Mouse (Mus musculus) gastrocnemius, adult 8-10 months (tissue): ENCODE results near the gene Rnf220. TPM values are rescaled to one million over a fixed set of nuclear protein-coding genes. Genes with fewer than 3 reads are reported as not detected.

Source experiments
- DNase-seq, 2 experiments: peaks; one replicate each; pipeline ENCODE4 v3.0.0; 2022; ENCODE audit warnings: low spot score in 2 of 2
- total RNA-seq, 4 experiments: library from RNA; stranded (reverse); gene quantifications; 2 replicates each; pipeline ENCODE4 v1.2.4; 2022

The Rnf220 gene
- total RNA-seq, 4 experiments from 2014 or later = 51.7 to 56.6 (median 52.0) TPM

DNA sequence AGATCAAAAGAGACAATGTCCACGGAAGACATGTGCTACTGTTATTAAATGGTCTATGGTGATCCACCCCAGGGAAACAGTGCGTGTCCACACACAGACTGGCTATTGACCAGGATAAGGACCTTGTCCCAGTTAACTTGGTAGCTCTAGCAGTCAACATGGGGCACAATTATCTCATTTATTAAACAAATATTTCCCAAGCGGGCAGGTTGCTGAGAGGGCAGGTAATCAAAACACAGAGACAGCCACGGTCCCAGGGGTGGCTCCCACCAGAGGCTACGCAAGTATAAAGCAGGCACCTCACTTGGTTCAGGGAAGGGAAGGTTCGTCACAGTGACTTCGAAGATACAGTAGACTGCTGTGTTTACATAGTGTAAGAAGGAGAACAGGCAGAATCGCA, 153.5 kb downstream of the Rnf220 start:
- no peak for DNase-seq

DNA sequence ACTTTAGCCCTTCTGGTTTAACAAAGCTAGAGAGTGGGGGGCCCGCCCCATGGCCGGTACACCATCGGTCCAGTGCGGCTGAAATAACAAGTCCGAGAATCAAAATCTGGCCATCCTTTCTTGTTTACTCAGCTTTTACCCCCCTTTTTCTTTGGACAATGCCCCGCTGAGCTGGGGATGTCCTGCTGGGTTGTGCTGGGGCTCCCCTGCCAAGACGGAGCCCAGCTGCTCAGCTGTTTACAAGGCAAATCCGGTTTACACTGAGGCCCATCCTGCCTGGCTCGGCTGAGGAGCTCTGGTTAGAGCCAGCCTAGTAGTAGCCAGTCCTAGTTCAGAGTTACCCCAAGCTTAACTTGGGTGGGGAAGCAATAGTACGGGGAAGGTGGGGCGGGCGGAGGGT, 154.1 kb downstream of the Rnf220 start:
- DNase-seq = no peak

DNA sequence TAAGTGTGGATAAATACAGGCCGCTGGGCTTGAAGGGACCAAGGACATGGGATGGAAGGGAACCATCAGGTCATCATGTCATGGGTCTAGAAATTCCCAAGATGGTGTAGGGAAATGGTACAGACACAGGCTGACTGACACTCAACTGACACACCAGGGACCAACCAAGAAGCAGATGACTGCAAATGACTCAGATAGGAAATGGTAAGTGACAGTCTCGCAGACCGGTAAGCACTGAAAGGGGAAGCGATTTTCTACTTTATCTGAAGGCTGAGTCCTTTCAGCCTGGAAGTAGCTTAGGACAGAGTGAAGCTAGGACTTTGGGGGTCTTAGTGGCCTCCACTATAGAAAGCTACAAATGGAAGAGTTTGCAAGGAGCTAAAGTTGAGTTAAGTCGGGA, 155.6 kb downstream of the Rnf220 start:
- no peak for DNase-seq

DNA sequence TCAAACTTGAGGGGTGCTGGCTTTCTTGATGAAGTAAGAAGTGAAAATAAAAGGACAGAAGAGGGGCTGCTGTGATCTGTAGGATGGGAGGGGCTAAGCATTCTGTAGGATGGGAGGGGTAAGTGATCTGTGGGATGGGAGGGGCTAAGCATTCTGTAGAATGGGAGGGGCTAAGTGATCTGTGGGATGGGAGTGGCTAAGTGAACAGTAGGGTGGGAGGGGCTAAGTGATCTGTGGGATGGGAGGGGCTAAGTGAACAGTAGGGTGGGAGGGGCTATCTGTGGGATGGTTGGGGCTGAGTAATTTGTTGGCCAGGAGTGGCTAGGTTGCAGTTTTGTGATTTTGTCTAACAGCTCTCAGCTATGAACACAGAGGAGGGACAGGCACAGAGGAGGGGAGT, 157.1 kb downstream of the Rnf220 start:
- no peak for DNase-seq

DNA sequence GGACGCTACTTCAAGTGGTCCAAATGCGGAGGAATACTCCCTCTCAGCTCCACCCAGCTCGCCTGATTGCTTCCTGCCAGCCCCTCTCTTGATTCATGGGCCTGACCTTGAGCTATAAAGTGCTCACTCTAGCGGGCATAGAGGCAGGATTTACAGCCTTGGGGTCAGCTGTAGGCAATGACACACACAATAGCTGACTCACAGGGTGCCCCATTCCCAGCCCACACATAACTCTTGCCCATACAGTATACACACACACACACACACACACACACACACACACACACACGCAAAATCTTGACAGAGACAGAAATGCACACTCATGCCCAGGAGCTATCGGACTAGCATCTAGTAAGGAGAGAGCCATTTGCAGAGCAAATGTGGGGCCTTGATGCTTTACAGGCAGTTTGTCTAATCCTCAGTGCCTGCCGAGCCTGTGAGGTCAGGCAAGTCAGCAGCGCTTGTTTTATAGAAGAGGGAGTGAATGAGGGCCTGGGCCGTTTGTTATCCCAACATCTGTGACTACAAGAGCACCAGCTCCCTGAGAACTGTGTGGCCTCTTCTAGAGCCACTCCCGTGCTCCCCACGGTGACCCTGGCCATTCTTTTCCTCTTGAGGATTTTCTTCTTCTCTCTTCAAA, 165.9 kb downstream of the Rnf220 start:
- DNase-seq = no peak

DNA sequence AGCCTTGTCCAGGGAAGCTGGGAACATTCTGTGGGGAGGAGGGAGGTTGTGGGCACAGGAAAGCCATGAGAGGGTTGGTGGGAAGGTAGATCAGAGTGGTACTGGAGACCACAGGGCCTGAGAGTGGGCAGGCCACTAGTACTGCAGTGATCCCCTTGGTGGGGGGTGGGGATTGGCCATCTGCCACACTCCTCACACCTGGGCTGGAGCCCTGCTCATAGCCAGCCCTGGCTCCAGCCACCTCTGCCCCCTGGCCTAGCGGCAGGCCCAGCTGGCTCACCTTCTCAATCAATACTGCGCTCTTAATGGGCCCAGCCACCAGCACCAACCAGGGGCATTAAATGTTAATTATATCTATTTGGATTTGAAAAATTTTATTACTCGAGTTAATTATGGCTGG, 166.7 kb downstream of the Rnf220 start:
- no peak for DNase-seq

DNA sequence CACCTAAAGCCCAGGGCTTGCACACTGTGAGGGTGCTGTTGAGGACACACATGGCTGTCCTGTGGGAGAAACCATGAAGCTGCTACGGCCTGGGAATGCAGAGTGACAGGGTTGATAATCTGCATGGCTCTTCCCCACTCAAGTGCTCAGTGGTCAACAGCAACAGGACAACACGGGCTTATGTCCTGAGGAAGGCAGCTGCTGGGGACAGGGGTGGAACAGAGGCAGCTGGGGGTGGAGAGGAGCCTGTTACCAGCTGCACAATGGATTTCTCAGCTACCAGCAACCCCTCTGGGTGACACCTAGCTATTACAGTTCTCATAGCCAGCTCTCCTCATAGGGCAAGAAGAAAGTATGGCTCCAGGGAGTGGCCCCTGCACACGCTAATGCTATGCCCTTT, 169.9 kb downstream of the Rnf220 start:
- no peak for DNase-seq

DNA sequence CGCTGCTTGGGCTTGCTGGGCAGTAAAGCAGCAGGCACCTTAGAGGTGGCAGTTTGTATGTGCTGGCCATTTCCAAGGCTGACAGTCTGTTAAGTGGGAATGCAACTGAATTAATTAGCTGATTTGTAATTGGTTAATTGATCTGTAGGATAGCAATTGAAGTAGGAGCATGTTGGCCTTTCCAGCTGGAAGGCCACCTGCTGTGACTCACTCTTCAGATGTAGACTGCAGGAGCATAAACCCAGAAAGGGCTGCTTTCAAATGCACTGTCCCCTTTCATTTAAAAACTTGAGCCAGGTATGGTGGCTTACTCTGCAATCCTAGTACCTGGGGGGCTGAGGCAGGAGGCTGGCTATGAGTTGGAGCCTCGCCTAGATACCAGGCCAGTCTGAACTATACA, 171.8 kb downstream of the Rnf220 start:
- DNase-seq = no peak

DNA sequence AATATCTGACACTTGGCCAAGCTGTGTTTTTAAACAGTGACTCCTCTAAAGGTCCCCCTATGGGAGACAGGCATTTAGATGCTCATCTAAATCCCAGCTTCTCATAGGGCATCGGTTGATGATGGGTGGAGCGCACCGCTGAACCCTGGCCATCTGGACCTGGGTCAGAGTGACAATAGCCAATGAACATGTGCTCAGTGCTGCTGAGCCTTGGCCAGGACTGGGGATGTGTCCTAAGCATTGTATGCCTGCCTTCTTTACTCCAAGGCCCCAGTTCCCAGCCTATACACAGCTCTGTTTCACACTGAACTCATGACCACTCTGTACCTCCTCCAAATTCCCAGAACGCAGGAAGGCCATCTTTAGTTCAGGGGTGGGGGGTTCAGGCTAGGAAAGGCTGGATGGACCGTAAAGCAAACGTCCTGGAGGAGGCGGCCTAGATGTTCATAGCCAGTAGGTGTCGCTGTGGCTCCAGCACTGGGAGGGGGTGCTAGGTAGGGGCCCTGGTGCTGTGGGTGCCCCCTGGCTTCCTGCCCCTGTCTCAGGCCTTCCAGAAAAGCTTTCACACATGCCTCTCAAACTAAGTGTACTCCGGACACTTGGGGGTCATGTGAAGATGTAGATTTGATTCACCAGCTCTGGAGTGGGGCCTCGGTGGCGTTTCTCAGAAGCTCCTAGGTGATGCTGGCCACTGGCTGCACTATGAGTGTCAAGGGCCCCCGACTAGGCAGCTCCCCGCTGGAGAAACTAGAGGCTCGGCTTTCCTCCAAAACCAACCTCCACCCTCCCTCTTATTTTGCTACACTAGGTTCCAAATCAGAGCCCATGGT, 173.1 kb downstream of the Rnf220 start:
- DNase-seq = peak in 1 of 2 experiments; percentile 12

DNA sequence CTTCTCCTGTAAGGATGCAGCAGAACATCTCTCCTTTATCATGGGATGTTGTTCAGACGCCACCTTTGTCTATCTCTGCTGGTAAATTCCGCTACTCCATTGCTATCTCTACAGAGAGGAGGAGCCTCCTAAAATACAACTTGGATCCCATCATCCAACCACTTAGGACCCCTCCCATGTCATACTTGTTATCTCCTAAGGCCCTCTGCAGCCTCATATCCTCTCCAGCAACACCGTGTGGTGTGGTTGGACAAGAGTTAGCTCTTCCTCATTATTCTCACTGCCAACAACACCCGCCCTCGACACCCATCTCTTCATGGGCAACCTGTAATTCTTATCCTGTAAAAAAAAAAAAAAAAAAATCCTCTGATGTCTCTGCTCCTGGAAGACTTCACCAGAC, 175.8 kb downstream of the Rnf220 start:
- no peak for DNase-seq

DNA sequence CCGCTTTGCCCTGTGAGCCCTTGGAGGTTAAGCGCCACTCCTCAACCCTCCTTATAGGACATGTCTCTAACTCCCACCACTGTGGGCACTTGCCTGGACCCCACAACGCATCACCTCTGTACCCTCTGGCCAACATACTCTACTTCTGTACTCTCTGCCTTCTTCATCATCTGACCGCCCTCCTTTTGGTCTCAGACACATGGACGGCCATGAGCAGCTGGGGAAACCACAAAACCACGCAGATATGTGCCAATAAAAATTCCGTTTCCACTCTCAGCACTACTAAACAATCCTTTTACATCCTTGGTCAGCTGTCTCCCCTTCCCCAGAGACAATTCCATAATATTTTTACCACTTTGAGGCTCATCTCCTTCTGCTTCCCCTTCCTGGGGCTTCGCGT, 178.3 kb downstream of the Rnf220 start:
- DNase-seq = no peak

DNA sequence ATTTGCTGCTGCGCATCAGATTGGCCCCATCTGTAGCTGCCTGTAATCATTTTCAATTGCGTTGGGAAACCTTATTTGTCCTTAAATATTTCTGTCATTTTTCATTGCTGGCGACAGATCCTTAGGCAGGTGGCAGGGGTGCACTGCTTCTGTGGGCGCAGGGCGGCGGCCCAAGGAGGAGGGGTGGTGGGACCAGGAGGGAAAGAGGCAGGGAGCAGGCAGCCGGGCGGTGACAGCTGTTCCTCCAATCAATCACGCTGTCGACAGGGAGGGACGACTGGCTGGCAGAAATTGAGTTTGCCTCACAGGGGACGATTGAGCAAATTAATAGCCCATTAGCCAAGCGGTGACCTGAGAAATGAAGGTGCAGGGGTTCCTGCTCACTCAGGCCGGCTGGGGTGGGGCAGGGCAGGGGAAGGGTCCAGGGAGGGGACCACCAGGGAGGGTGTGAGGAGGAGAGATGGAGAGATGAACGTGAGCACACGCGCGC, 179.1 kb downstream of the Rnf220 start:
- peak; percentile 15 to 17 for DNase-seq

DNA sequence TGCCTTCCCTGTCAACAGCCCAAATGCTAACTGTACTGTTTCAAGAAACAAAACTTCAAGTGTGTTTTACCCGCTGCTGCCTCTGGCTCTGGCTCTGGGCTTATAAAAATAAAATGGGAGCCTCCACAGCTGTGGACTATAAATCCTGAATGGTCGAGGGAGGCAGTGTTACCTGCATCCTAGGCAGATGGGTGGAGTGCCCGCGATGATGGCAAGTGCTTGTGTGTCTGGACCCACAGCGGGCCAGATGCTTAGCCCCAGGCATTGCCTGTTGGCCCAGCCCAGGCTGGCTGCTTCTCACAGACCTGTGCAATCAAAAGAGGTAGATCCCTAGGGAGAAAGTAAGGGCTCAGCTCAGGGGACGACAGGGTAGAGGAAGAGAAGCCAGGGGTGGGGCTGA, 180.1 kb downstream of the Rnf220 start:
- no peak for DNase-seq

DNA sequence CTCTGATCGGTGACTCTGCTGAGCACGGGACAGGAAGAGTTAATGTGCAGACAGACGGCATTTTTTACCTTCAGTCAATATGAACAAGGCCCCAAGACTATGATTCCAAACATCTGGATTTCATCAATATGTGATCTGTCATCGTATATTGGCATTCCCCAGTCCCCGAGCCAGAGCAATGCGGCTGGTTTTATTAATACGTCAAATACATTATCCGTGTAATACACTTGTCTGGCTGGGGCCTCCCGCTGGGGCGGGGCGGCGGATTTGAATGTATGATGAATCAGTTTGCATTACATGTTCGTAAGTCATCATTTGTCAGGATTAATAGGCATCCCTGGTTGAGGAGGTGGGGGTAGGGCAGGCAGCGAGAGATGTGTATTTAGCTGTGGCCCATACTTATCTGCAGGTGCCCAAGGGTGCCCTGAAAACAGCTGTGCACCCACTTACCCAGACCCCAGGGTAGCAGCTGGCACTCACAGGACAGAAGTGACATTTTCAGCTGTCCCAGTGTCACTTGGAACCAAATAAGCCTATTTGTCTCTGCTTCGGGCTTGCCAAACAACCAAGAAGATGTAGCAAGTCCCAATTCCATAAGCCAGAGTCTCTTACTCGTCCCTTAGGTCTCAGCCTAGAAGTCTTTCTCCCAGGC, 181.9 kb downstream of the Rnf220 start:
- DNase-seq = no peak

DNA sequence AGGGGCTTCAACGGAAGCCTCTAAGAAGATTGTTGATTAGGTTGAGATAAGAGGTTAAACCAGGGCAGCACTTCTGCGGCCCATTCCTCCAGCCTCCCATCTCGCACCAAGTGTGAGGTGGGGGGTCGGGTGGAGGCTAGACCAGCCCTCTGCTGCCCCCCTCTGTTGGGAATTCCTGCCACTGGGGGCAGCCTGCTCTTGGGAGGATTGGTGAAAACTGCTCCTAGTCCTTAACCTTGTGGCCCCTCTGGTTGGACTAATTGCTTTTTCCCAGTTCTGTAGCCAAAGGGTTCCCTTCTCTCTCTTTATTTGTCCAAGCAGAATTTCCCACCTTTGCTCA, 183.8 kb downstream of the Rnf220 start:
- no peak for DNase-seq

DNA sequence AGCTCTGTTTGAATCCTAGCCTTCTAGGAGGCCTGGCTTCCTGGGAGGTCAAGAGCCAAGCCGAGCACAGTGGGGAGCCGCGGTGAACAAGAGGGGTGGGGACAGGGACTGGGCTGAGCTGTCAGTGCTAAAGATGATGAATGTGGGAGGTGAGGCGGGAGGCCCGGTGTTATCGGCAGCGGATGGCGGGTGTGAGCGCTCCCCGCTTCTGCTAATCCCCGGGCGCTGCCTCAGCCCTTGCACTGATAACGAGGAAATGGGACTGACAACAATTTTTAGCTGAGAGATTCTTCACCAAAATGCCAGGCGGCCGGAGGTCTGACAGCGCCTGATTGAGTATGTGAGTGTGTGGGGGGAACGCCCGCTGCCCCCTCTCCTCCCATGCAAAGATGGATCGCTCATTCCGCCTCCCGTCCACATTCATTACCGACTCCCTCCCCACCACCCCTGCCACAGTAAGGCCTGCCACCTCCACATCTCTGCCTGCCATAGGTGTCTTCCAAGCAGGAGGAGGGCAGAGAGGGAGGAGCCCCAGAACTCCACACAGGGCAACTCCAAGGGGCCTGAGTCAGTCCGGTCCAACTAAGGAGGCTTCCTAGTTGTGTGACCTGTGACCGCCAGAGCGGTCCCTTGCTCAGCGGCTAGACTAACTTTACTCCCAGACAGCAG, 184.3 kb downstream of the Rnf220 start:
- DNase-seq = no peak

DNA sequence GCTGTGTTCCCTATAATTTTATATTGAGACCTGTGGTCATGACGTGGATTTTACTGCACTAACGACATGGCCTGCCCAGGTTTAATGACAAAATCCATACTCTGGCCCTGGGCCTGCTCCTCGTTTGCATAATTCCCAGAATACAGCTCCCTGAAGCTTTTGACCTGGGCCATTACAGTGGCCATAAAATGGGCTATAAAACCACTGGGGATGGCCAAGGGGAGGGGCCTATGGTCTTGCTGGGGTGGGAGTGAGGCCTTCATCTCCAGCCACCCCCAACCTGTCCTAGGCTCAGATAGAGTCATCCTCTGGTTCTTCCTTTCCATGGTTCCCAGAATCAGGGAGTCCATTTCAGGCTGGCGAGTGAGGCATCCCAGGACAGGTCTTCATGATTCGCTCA, 185.0 kb downstream of the Rnf220 start:
- no peak for DNase-seq

DNA sequence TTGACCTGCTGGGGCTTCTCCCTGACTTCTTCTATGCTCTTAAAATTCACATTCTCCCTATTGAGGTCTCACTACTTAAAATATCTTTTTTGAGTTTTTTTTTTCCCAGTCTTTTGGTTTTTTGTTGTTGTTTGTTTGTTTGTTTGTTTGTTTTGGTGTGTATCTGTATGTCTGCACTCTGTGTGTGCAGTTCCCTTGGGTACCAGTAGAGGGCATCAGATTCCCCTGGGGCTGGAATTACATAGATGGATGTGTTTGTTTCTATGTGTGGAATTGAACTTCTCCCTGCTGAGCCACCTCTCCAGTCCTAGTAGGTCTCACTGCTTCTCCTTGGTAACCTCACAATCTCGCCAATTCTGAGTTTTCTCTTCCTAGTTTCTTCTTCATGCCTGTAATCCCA, 187.4 kb downstream of the Rnf220 start:
- no peak for DNase-seq

DNA sequence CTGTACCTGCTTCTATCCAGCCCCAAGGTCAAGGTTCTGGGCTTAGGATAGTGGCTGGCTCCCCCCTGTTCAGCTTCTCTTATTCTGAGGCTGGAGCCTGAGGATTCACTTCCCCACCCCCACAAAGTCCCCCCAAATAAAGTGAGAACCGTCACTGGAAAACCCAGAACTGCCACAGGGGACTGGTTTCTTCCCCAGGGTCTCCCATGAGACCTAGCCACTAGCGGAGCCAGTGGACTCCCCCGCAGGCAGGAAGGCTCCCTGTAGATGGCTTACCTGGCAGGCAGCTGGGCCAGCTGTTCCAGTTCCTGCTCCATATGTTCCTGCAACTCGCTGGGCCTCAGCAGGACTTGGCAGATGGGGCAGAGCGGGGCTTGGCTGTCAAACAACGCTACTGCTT, 189.6 kb downstream of the Rnf220 start:
- DNase-seq = no peak

DNA sequence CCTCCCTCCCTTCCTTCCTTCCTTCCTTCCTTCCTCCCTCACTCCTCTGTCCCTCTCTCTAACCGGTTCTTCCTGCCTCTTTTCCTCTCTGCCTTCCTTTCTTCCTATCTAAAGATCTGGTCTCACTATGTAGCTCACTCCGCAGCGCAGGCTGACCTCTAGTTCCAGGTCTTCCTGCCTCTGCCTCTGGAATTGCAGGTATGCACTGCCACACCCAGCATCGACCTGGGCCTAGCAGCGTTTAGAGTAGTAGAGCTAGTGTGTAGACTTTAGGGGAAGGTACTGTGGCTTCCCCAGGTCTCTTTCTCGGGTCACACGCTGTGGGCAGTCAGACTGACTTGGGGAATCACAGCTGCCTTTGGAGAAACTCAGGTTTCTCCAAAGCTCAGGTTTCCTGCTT, 191.4 kb downstream of the Rnf220 start:
- no peak for DNase-seq

DNA sequence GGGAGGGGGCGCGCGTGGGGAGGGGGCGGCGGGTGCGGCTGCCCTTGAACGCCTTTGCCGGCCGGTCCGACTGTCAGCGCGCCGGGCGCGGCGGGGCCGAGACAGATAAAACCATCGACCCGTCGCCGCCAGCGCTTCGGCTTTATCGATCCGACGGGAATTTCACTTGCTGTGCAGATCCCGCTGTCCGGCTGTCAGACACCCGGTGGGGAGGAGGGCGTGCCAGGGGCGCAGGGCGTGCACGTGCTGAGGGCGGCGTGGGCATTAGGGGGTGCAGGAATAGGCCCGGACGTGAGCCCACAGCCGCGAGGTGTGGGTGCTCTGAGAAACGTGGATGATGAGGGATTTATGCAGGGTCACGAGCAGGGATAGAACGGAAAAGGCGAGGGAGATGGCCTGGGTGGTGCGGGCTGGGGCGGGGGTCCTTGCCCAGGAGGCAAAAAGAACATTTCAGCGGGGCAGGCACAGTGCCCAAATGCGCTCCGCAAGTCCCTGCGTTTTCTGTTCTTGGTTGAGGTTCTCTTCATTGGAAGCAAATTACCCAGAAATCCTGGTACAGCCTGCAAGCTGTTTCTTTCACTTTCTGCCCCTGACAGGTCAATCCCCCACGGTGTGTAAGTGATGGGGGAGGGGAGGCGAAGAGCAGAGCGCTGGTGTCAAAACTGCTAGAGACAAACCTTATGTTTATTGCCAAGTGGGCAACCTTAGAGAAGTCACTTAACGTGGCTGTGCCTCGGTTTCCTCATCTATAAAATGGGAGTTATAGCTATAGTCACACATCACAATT, 192.4 kb downstream of the Rnf220 start:
- DNase-seq = no peak
